Mouse (Mus musculus): ENCODE results near the gene Dvl1.

GRCm38 (mm10) chr4:155849792-155850451, 2.7 kb downstream of the Dvl1 start:
- TF ChIP-seq CTCF (IDR thresholded peaks at IDR 0.05; ENCODE audit: insufficient read depth, low read depth, low read length) (no peak), POLR2A (IDR thresholded peaks at IDR 0.05; ENCODE audit: insufficient read depth, low read depth, low read length) (no peak)
